Mouse (Mus musculus) stomach, embryonic 15.5 days (tissue): ENCODE data around the gene Trabd. TPM values are rescaled to one million over a fixed set of nuclear protein-coding genes. Genes with fewer than 3 reads are reported as not detected.

Experiments
- ATAC-seq: fragments of 200-750 bp; cut with Nextera tagmentation; 2 replicates; pipeline ENCODE4 v1.8.0; 2017; ENCODE audit warnings: low read depth, moderate number of reproducible peaks, moderate TSS enrichment; ENCODE audit not compliant: insufficient read depth, low FRiP score
- H3K27ac ChIP-seq: fragments of 300-500 bp; sonication (generic); 2 replicates; pipeline ENCODE4 v1.5.1; 2015; ENCODE audit warnings: mild to moderate bottlenecking, inconsistent platforms
- H3K27me3 ChIP-seq: fragments of 300-500 bp; sonication (generic); replicated peaks from 2 replicates; pipeline ENCODE4 v1.6.1; 2015; ENCODE audit warnings: inconsistent platforms
- H3K36me3 ChIP-seq: fragments of 300-500 bp; sonication (generic); 2 replicates; pipeline ENCODE4 v1.6.1; 2015; ENCODE audit warnings: inconsistent platforms
- H3K4me1 ChIP-seq: fragments of 300-500 bp; sonication (generic); 2 replicates; pipeline ENCODE4 v1.6.1; 2015; ENCODE audit warnings: inconsistent platforms
- H3K4me2 ChIP-seq: fragments of 300-500 bp; sonication (generic); 2 replicates; pipeline ENCODE4 v1.6.1; 2015; ENCODE audit warnings: mild to moderate bottlenecking, inconsistent platforms
- H3K4me3 ChIP-seq: fragments of 300-500 bp; sonication (generic); replicated peaks from 2 replicates; pipeline ENCODE4 v1.5.1; 2015; ENCODE audit warnings: inconsistent platforms
- H3K9ac ChIP-seq: fragments of 300-500 bp; sonication (generic); 2 replicates; pipeline ENCODE4 v1.6.1; 2015; ENCODE audit warnings: inconsistent platforms
- H3K9me3 ChIP-seq: fragments of 300-500 bp; sonication (generic); 2 replicates; pipeline ENCODE4 v1.6.1; 2016; ENCODE audit warnings: inconsistent platforms
- whole genome bisulfite sequencing: fragments of 180-500 bp; shearing (Covaris S2); methylation state at CpG from one replicate; pipeline ENCODE4 v1.1.7; 2015; 5-methylcytosine and 5-hydroxymethylcytosine counted together
- polyA plus RNA-seq: library from polyadenylated mRNA; unstranded; fragments of >200 nt; fragmentation: Nextera tagmentation; extraction: Ambion mirVana; gene quantifications from 2 replicates; pipeline ENCODE4 v1.2.1, GENCODE M21; 2015

Trabd gene
- polyA plus RNA-seq, 1 experiment from 2014 or later: 57.1 TPM

GRCm38 (mm10) chr15:89106073-89106472, 31.1 kb downstream of the Trabd start:
- Histone ChIP-seq H3K9ac (no peak overlapping the region), H3K9me3 (no peaks in the 10 kb centered on the region), H3K4me1 (no peaks in the 10 kb centered on the region), H3K36me3 (peaks cover 80% of the 10 kb centered on the region), H3K27ac (no peak overlapping the region), H3K4me3 (no peak overlapping the region), H3K27me3 (no peaks in the 10 kb centered on the region), H3K4me2 (no peak overlapping the region)
- 89% methylated on average over 13 of the region's 13 CpGs for WGBS
- ATAC-seq: no peak

- Histone ChIP-seq H3K9ac (no peak overlapping the region), H3K4me3 (no peak overlapping the region), H3K4me2 (no peak overlapping the region), H3K9me3 (no peaks in the 10 kb centered on the region), H3K36me3 (peaks cover 75% of the 10 kb centered on the region), H3K27ac (no peak overlapping the region), H3K27me3 (no peaks in the 10 kb centered on the region), H3K4me1 (no peaks in the 10 kb centered on the region)
- ATAC-seq: no peak
- WGBS: 100% methylated on average over 1 of the region's 1 CpGs
Measured at GRCm38 (mm10) chr15:89106976-89107375, 32.1 kb downstream of the Trabd start.

- H3K9me3 ChIP-seq: no peaks in the 10 kb centered on the region
- ATAC-seq: no peak
- WGBS: 76% methylated on average over 9 of the region's 9 CpGs
Measured at GRCm38 (mm10) chr15:89110147-89110546, 35.2 kb downstream of the Trabd start.

DNA sequence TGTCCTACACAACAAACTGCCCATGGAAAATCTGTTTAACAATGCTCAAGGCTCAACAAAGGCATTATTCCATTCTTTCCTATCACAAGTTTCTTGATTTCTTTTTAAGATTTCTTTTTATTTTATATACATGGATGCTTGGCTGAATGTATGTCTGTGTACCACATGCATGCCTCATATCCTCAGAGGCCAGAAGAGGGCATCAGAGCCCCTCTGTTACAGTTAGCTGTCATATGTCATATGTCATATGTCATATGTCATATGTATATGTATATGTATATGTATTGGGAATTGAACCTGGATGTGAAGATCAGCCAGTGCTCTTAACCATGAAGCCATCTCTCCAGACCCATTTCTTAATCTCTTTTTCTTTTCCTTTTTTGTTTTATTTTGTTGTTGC, 43.1 kb downstream of the Trabd start:
- ATAC-seq: no peak
- no peak overlapping the region for H3K4me3 ChIP-seq
- peaks cover 11% of the 10 kb centered on the region for H3K4me1 ChIP-seq
- no peak overlapping the region for H3K27ac ChIP-seq
- H3K27me3 ChIP-seq: no peaks in the 10 kb centered on the region
- no peak overlapping the region for H3K9ac ChIP-seq
- no peak overlapping the region for H3K4me2 ChIP-seq
- peaks cover 15% of the 10 kb centered on the region for H3K36me3 ChIP-seq
- H3K9me3 ChIP-seq: no peaks in the 10 kb centered on the region

More at GRCm38 (mm10) chr15:89110147-89110546, 35.2 kb downstream of the Trabd start:
- Histone ChIP-seq H3K4me3 (no peak overlapping the region), H3K36me3 (peaks cover 51% of the 10 kb centered on the region), H3K9ac (no peak overlapping the region), H3K4me1 (no peaks in the 10 kb centered on the region), H3K4me2 (no peak overlapping the region), H3K27me3 (no peaks in the 10 kb centered on the region), H3K27ac (no peak overlapping the region)

GRCm38 (mm10) chr15:89122649-89123366, 47.9 kb downstream of the Trabd start, which contains the start of gene Tubgcp6:
Tubgcp6 (minus strand) TSS chr15:89123112.
- peaks cover 4% of the 10 kb centered on the region; the same call in 1 of the 2 replicates for H3K36me3 ChIP-seq
- H3K9me3 ChIP-seq: no peaks in the 10 kb centered on the region
- ATAC-seq: peak; percentile 83
- H3K27ac ChIP-seq: peak within 1 kb of the TSS; percentile 49
- peak within 1 kb of the TSS; percentile 86 for H3K9ac ChIP-seq
- H3K4me1 ChIP-seq: peaks cover 29% of the 10 kb centered on the region
- peak within 1 kb of the TSS; percentile 93 for H3K4me2 ChIP-seq
- under 1% methylated on average over 47 of the region's 47 CpGs for WGBS
- peak within 1 kb of the TSS; percentile 96 for H3K4me3 ChIP-seq
- H3K27me3 ChIP-seq: no peaks in the 10 kb centered on the region

- ATAC-seq: no peak
- Histone ChIP-seq H3K9ac (peak overlapping the region; percentile 86; the same call in 1 of the 2 replicates), H3K4me2 (peak overlapping the region; percentile 93), H3K27ac (peak overlapping the region; percentile 49), H3K4me1 (peaks cover 33% of the 10 kb centered on the region), H3K4me3 (peak overlapping the region; percentile 96), H3K27me3 (no peaks in the 10 kb centered on the region), H3K36me3 (peaks cover 4% of the 10 kb centered on the region; the same call in 1 of the 2 replicates), H3K9me3 (no peaks in the 10 kb centered on the region)
- 27% methylated on average over 11 of the region's 11 CpGs for WGBS
Measured at GRCm38 (mm10) chr15:89123595-89123994, 48.7 kb downstream of the Trabd start.

DNA sequence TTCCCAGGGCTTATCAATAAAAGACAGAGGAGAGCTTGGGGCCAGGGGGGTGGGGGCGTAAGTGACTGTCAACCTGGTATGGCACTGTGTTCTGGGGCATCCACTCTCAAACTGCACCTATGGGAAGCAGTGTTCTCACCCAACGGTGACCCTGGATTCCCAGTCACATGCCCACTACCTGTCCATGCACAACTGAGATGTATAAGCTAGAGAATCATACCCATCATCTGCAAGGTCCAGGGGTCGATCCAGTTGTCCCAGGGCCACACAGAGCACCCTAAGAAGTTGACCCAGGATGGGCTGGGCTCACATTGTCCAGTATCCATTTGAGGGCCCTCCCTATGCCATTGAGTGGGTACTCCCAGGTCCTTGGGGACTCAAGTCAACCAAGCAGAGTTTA, 49.4 kb downstream of the Trabd start:
- Histone ChIP-seq H3K36me3 (peaks cover 4% of the 10 kb centered on the region; the same call in 1 of the 2 replicates), H3K4me2 (no peak overlapping the region), H3K27ac (no peak overlapping the region), H3K27me3 (no peaks in the 10 kb centered on the region), H3K9me3 (no peaks in the 10 kb centered on the region), H3K9ac (no peak overlapping the region), H3K4me1 (peaks cover 37% of the 10 kb centered on the region), H3K4me3 (no peak overlapping the region)
- 94% methylated on average over 3 of the region's 3 CpGs for WGBS
- ATAC-seq: no peak

- H3K36me3 ChIP-seq: peaks cover 4% of the 10 kb centered on the region; the same call in 1 of the 2 replicates
- no peak overlapping the region for H3K9ac ChIP-seq
- H3K4me2 ChIP-seq: no peak overlapping the region
Measured at GRCm38 (mm10) chr15:89125351-89125750, 50.4 kb downstream of the Trabd start.

GRCm38 (mm10) chr15:89126622-89127021, 51.7 kb downstream of the Trabd start:
- ATAC-seq: no peak
- 90% methylated on average over 8 of the region's 8 CpGs for WGBS

More at GRCm38 (mm10) chr15:89125351-89125750, 50.4 kb downstream of the Trabd start:
- no peak for ATAC-seq
- WGBS: 90% methylated on average over 9 of the region's 9 CpGs
- Histone ChIP-seq H3K4me1 (peaks cover 37% of the 10 kb centered on the region), H3K27ac (no peak overlapping the region), H3K4me3 (no peak overlapping the region), H3K9me3 (no peaks in the 10 kb centered on the region), H3K27me3 (no peaks in the 10 kb centered on the region)

DNA sequence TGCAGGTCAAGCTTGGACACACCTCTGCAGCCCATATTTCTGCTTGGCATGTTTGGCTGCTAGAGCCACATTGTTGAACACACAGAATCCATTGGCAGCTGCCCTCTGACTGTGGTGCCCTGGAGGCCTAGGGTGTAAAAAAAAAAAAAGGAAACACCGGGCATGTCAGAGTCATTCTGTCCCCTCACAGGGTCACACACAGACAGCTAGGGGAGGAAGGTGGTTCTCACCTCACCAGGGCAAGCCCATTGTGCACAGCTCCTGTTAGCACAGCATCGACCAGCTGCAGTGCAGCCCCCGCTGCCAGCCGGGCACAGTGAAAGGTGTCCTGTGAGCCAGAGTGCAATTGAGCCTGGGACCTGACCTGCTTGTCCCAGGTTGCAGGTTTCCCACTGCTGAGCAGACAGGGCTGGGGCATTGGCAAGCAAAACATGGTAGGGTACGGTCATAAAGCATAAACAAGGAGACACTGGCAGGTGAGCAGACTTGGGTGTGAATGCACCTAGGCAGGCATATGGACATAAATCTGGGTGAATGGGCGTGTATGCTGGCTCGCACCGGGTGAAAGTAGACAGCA, 52.5 kb downstream of the Trabd start:
- peaks cover 4% of the 10 kb centered on the region; the same call in 1 of the 2 replicates for H3K36me3 ChIP-seq
- no peak for ATAC-seq
- H3K9ac ChIP-seq: peak overlapping the region; percentile 36; the same call in 1 of the 2 replicates
- H3K4me2 ChIP-seq: peak overlapping the region; percentile 92
- H3K27me3 ChIP-seq: no peaks in the 10 kb centered on the region
- no peaks in the 10 kb centered on the region for H3K9me3 ChIP-seq
- H3K27ac ChIP-seq: no peak overlapping the region
- H3K4me3 ChIP-seq: peak overlapping the region; percentile 52
- 84% methylated on average over 8 of the region's 8 CpGs for WGBS
- H3K4me1 ChIP-seq: peaks cover 26% of the 10 kb centered on the region

More at GRCm38 (mm10) chr15:89126622-89127021, 51.7 kb downstream of the Trabd start:
- H3K27me3 ChIP-seq: no peaks in the 10 kb centered on the region
- H3K9ac ChIP-seq: no peak overlapping the region
- H3K9me3 ChIP-seq: no peaks in the 10 kb centered on the region
- peaks cover 4% of the 10 kb centered on the region; the same call in 1 of the 2 replicates for H3K36me3 ChIP-seq
- no peak overlapping the region for H3K4me2 ChIP-seq
- H3K27ac ChIP-seq: no peak overlapping the region
- H3K4me1 ChIP-seq: peaks cover 34% of the 10 kb centered on the region
- no peak overlapping the region for H3K4me3 ChIP-seq

DNA sequence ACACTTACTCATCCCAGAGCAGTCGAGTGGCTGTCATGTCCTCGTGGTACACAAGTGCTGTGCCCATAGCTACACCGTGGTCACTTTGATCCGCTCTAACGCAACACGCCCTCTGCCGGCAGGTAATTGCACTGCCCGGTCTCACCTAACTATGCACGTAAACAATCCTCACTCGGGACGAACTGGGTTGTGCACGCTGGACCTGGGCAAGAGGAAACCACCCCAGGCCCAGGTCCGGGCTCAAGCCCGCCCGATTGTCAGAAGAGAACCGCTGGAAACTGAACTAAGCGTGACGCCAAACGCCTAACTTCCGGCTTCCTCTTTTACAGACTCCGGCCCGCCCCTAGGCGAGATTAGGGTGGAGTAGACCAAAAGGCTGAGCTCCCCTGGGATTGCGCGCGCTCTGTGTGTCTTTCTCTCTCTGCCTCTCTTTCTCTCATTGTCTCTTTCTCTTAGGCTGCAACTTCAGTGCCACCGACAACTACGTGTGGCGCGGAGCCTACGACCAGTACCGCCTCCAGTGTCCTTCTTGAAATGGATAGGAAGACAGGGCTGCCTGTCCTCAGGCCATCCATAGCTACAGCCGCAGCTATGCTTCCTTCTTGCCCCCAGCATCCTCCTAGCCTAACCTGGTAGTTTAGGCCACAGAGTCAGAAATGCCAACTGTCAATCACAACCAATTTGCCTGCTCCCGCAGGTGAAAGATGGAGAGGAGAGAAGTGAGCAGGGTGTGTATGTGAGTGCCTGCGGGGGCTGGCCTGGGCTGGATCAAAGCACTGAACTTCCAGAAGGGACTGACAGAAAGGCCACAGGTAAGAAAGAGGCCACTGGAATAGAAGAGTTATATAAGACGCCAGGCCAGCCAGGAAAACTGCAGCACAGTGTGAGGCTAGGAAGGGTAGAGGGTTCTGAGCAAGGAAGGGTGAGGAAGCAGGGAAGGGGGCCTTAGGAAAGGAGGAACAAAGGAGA, 53.7 kb downstream of the Trabd start, which contains the start of gene Hdac10:
TSS of gene Hdac10 (minus strand) at position 319 of the 969 bp plus-strand sequence.
- Histone ChIP-seq H3K27me3 (no peaks in the 10 kb centered on the region), H3K9ac (peak within 1 kb of the TSS; percentile 36; the same call in 1 of the 2 replicates), H3K9me3 (no peaks in the 10 kb centered on the region), H3K36me3 (peaks cover 4% of the 10 kb centered on the region; the same call in 1 of the 2 replicates), H3K4me2 (peak within 1 kb of the TSS; percentile 92), H3K4me3 (peak within 1 kb of the TSS; percentile 52), H3K4me1 (peaks cover 20% of the 10 kb centered on the region), H3K27ac (peak within 1 kb of the TSS; percentile 72)
- 2% methylated on average over 36 of the region's 36 CpGs for WGBS
- ATAC-seq: peak; percentile 82
